Mouse (Mus musculus): Measurements from ENCODE around the gene Ccdc157.

DNA sequence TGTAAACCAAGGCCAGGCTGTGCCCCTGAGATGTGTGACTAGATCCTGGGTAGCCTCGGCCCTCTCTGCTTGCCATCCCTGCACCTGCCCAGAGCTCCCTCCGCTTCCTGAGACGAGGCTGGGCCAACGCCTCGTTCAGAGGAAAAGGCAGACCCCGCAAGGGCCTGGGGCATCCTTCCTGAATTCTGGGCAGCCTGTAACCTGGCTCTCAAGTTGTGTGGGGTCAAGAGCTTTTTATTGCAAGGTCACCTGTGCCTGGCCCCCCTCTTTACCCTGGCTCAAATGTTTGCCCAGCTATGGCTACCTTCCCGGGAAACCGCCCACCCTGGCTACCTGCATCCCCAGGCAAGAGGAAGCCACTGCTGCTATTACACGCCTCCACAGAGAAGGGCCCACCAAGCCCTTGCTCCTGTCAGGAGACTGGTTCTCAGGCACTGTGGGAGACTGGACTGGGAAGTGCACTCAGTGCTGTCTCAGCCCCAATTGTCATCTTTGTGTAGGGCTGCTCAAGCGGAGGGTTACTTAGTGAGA, 62.9 kb downstream of the Ccdc157 start:
- TF ChIP-seq GATA1 (IDR thresholded peaks at IDR 0.05; ENCODE audit: borderline replicate concordance, low read length) (no peak), CTCF (IDR thresholded peaks at IDR 0.05; ENCODE audit: low read depth, low read length) (no peak), TAL1 (conservative IDR thresholded peaks at IDR 0.05; ENCODE audit: low read depth, low read length) (no peak), POLR2AphosphoS5 (IDR thresholded peaks at IDR 0.05; ENCODE audit: insufficient replicate concordance, low read depth, low read length) (no peak), GATA2 (IDR thresholded peaks at IDR 0.05; ENCODE audit: borderline replicate concordance, low read depth, low read length) (no peak)
